Comparison of ENCODE assay signal across 25 mouse cellular contexts in the genomic region with DNA sequence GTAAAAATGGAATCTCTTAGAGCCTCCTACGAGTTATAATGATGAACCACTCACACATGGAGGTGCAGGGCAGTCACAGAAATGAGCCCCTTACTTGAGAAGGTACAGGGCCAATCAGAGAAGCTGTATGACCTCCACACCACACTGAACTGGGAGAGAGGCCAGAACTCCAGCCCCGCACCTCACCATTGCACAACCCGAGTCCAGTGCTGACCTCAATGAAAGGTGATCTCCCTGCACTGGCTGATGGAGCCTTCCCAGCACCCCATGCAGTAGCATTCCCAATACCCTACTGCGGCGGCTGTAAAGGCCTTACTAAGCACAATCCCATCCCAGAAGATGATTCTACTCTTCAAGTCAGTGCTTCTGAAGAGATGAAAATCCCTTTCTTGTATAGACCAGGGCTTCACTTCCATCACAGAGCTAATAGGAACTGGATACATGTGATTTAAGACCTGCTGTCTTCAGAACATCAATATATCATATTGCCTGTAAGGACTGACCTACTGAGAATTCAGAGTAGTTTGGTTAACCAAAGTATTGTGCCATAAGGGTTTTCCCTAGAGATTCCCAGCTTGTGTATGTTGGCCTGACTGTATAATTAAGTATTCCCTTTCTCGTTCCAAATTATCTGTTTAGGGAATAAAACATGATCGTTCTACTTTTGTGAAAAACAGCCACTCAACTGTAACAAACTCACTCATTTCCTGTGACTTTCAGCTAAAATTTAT.
A peak's percentile ranks its signal among the peaks of the same experiment; 100 is the strongest.
DNase-seq lines count a peak whose midpoint lies in the region; ATAC-seq lines count a peak whose summit lies in the region.
"Had no signal": no experiment of that assay in that cellular context is flagged by ENCODE, and none has a peak within 500 bp of the region (broad histone marks: within the 10 kb centered on the region; RNA-seq: fewer than 3 reads in every experiment).

No protein-coding gene starts in this region.

- DNase-seq in adrenal gland, postnatal 14 days, result peak; percentile 27
- DNase-seq in adrenal gland, adult 18-20 months (ENCODE audit: low spot score in 2 of 2), result no peak
- no peak for DNase-seq in kidney, postnatal 14 days
- peak; percentile 33 to 69 for DNase-seq in gastrocnemius, adult 8-10 months (ENCODE audit: low spot score in 2 of 2)
- no peak for DNase-seq in urinary bladder, postnatal 10 days (ENCODE audit: low spot score)
- no peak for DNase-seq in Muller cell, postnatal 12 days (ENCODE audit: inconsistent ontology term)
- DNase-seq: adrenal gland, adult 8-10 months; cerebellum, adult 11 months; cerebellum, postnatal 14 days; embryo, embryonic 11 days; right cerebral cortex, adult 18-20 months; thymus, postnatal 14 days had no signal

- WGBS in kidney, embryonic 16.5 days, result 52% methylated on average over 7 of the region's 7 CpGs

- H3K36me3 ChIP-seq in kidney, embryonic 16.5 days (ENCODE audit: insufficient read depth, low read length), result peaks cover 6% of the 10 kb centered on the region; the same call in 1 of the 2 replicates
- H3K36me3 ChIP-seq: forebrain, embryonic 12.5 days; liver, embryonic 15.5 days; midbrain, embryonic 12.5 days had no signal

- no peak overlapping the region for H3K4me3 ChIP-seq in kidney, embryonic 16.5 days (ENCODE audit: low read length)
- H3K4me3 ChIP-seq: forebrain, embryonic 12.5 days; heart, embryonic 13.5 days; layer of hippocampus, adult 2 months; limb, embryonic 15.5 days; liver, embryonic 15.5 days; midbrain, embryonic 12.5 days; neural tube, embryonic 13.5 days had no signal

- peak; percentile 62; the same call in 1 of the 2 replicates for ATAC-seq in kidney, embryonic 16.5 days (ENCODE audit: low FRiP score, low TSS enrichment)
- ATAC-seq in activated CD4-positive, CD25-positive, alpha-beta regulatory T cell, adult 4 months, result no peak
- ATAC-seq: intestine, embryonic 16.5 days had no signal

- no peak overlapping the region for H3K9ac ChIP-seq in kidney, embryonic 16.5 days (replicated peaks; ENCODE audit: low read length)
- H3K9ac ChIP-seq: forebrain, embryonic 12.5 days; heart, embryonic 13.5 days; hindbrain, embryonic 14.5 days; limb, embryonic 15.5 days; liver, embryonic 15.5 days; midbrain, embryonic 12.5 days; neural tube, embryonic 13.5 days had no signal

- peak overlapping the region; percentile 46; the same call in 1 of the 2 replicates for H3K27ac ChIP-seq in kidney, embryonic 16.5 days (ENCODE audit: low read length)
- H3K27ac ChIP-seq: forebrain, embryonic 12.5 days; heart, embryonic 13.5 days; hindbrain, embryonic 14.5 days; layer of hippocampus, adult 2 months; limb, embryonic 15.5 days; liver, embryonic 15.5 days; macrophage; midbrain, embryonic 12.5 days; neural tube, embryonic 13.5 days had no signal

- H3K4me2 ChIP-seq in kidney, embryonic 16.5 days (replicated peaks; ENCODE audit: low read depth, low read length), result no peak overlapping the region
- H3K4me2 ChIP-seq: forebrain, embryonic 12.5 days; heart, embryonic 13.5 days; hindbrain, embryonic 14.5 days; limb, embryonic 15.5 days; liver, embryonic 15.5 days; midbrain, embryonic 12.5 days; neural tube, embryonic 13.5 days had no signal

- peaks cover 15% of the 10 kb centered on the region for H3K4me1 ChIP-seq in kidney, embryonic 16.5 days (ENCODE audit: insufficient read depth, low read length)
- H3K4me1 ChIP-seq: forebrain, embryonic 12.5 days; limb, embryonic 15.5 days; liver, embryonic 15.5 days; midbrain, embryonic 12.5 days; neural tube, embryonic 13.5 days had no signal

- H3K27me3 ChIP-seq in kidney, embryonic 16.5 days (ENCODE audit: insufficient read depth, low read length), result no peaks in the 10 kb centered on the region
- H3K27me3 ChIP-seq: CH12.LX; forebrain, embryonic 12.5 days; heart, embryonic 13.5 days; limb, embryonic 15.5 days; liver, embryonic 15.5 days; midbrain, embryonic 12.5 days; neural tube, embryonic 13.5 days had no signal

- no peaks in the 10 kb centered on the region for H3K9me3 ChIP-seq in kidney, embryonic 16.5 days (ENCODE audit: low read length)
- H3K9me3 ChIP-seq: forebrain, embryonic 12.5 days; heart, embryonic 13.5 days; limb, embryonic 15.5 days; liver, embryonic 15.5 days; midbrain, embryonic 12.5 days; neural tube, embryonic 13.5 days had no signal

Comparison
In these comparisons a context has a peak if more than half of its experiments do, and no peak if none do; other contexts are left out.
1. DNase-seq: peak in adrenal gland, postnatal 14 days (single experiment) and gastrocnemius, adult 8-10 months (2 of 2); none in adrenal gland, adult 18-20 months (0 of 2), kidney, postnatal 14 days (single experiment), urinary bladder, postnatal 10 days (single experiment) and Muller cell, postnatal 12 days (single experiment).